Mouse (Mus musculus): ENCODE data around the gene Olfr1256.

Gene Olfr1256

GRCm38 (mm10) chr2:89841455-89841854, at the start of gene Olfr1256:
Gene Olfr1256, minus strand, starts transcription at chr2:89841555.
- CTCF ChIA-PET = no interaction called here

DNA sequence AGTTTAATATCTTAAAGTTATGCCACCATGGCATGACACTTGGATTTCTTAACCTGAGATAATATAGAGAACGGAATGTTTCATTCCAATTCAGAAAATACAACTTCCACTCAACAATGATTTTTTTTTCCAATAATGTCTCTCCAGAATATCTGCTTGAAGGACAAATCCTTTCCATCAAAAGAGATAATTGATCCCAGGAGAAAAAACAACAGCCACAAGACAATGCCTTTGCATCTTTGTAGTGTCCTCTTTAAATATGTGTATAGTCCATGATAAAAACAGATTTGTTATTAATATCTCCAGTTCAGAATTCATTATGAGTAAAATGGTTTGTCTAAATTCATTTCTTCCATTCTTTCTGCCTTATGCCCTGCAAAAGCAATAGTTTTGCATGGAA, 36.8 kb upstream of the Olfr1256 start, which contains the start of gene Olfr1257:
TSS of gene Olfr1257 (plus strand) at position 301 of the 400 bp plus-strand sequence.
- CTCF ChIA-PET = no interaction called here

DNA sequence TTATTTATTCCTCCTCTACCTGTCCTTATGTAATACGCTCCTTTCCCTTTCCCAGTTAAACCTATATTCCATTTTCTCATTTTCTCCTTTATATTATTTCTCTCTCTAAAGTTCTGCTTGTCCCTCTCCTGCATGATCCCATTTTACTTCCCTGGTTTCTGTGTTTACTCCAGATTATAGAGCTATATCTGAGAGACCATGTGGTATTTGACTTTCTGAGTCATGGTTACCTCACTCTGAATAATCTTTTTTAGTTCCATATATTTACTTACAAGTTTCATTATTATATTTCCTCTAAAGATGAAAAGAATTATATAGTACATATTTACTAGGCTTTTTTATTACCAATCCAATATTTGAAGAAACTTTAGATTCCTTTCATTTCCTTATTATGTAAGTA, 7.9 kb upstream of the Olfr1256 start:
- CTCF ChIA-PET = no interaction called here

DNA sequence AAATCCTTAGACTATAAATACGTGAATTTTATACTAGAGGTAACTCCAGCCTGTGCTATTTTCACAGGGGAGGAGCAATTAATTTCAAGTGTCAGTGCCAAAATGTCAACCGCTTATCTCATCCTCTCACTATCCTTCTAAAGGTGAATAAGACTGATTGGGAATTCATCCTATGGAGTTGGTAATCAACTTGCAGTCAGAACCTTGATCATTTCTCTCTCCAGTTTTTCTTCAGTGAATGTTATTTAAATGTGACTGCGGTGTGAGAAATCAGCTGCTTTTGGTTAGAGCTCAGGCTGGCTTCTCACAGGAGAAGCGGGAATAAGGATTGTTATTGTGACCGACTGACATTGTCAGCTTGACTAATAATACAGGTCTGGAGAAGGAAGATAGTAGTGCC, 6.8 kb upstream of the Olfr1256 start, which contains the start of gene Olfr48:
TSS of gene Olfr48 (minus strand) at position 101 of the 400 bp plus-strand sequence.
- CTCF ChIA-PET = no interaction called here

DNA sequence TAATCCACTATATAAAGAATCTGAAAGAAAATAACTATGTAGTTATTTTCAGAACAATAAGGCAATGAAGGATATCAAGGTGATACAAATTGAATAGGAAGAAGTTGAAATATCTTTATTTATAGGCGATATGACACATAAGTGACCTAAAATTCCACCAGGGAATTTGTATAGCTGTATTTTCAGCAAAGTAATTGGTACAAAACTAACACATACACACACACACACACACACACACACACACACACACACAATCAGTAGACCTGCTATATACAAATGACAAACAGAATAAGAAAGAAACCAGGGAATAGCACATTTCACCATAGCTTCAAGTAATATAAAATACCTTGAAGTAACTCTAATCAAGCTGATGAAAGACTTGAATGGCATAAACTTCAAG, 21.1 kb downstream of the Olfr1256 start:
- CTCF ChIA-PET = no interaction called here

- CTCF ChIA-PET = no interaction called here
These were observed 29.6 kb downstream of the Olfr1256 start, which contains the start of gene Olfr1255 for GRCm38 (mm10) chr2:89811751-89812150. Gene Olfr1255, plus strand, starts transcription at chr2:89812051.

GRCm38 (mm10) chr2:89810751-89811150, 30.6 kb downstream of the Olfr1256 start:
- CTCF ChIA-PET = no interaction called here

- CTCF ChIA-PET = no interaction called here
These were observed 41.8 kb downstream of the Olfr1256 start for GRCm38 (mm10) chr2:89799583-89799982.

- CTCF ChIA-PET = no interaction called here
These were observed 47.8 kb downstream of the Olfr1256 start, which contains the start of gene Olfr1254 for GRCm38 (mm10) chr2:89793519-89793918. Gene Olfr1254, minus strand, starts transcription at chr2:89793619.

All from spleen, embryonic (tissue).